Mouse (Mus musculus) embryonic fibroblast, embryonic 13.5 days (primary cell): ENCODE data around the gene Olfr558.

ENCODE experiments used
- CTCF ChIP-seq: IDR thresholded peaks from 2 replicates; pipeline ENCODE4 v1.5.1; 2011; ENCODE audit warnings: mild to moderate bottlenecking, control low read depth, low read length, moderate library complexity, borderline replicate concordance; ENCODE audit not compliant: insufficient read depth
- POLR2A ChIP-seq: IDR thresholded peaks from 2 replicates; pipeline ENCODE4 v1.6.1; 2011; ENCODE audit warnings: low read depth, mild to moderate bottlenecking, control low read depth, low read length, moderate library complexity

DNA sequence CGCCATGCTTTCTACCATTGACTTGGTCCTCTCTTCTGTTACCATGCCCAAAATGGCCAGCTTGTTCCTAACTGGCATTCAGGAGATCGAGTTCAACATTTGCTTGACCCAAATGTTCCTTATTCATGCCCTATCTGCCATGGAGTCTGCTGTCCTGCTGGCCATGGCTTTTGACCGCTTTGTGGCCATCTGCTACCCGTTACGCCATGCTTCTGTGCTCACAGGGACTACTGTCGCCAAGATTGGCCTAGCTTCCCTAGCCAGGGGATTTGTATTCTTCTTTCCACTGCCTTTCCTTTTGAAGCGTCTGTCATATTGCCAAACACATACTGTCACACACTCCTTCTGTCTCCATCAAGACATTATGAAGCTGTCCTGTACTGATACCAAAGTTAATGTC is 3.6 kb upstream of the Olfr558 start:
- no peak for TF ChIP-seq POLR2A
- TF ChIP-seq CTCF = no peak
